Mouse (Mus musculus) CH12.LX (cell line): Measurements from ENCODE around the gene Cdipt. TPM values are rescaled to one million over a fixed set of nuclear protein-coding genes. Genes with fewer than 3 reads are reported as not detected.

Experiments
- DNase-seq: peaks from one replicate; pipeline ENCODE4 v3.0.0-alpha.2; 2013; ENCODE audit errors: extremely low read depth
- H3K27ac ChIP-seq: 2 replicates; pipeline ENCODE4 v1.5.1; 2012; ENCODE audit warnings: low read depth, mild to moderate bottlenecking, control low read depth, moderate library complexity; ENCODE audit not compliant: insufficient read depth
- H3K27me3 ChIP-seq: replicated peaks from 2 replicates; pipeline ENCODE3; 2012; ENCODE audit warnings: inconsistent platforms
- H3K36me3 ChIP-seq, 2 experiments: replicated peaks in 1 of 2; 2 replicates each; pipeline versions ENCODE3 to v1.6.1; 2012; ENCODE audit warnings: inconsistent platforms in 1 of 2, low read length in 1 of 2, mild to moderate bottlenecking in 1 of 2, mixed read lengths in 1 of 2, moderate library complexity in 1 of 2; ENCODE audit not compliant: control insufficient read depth in 1 of 2, insufficient read depth in 1 of 2
- H3K4me1 ChIP-seq, 2 experiments: 2 replicates each; pipeline ENCODE4 v1.6.1; 2012; ENCODE audit warnings: inconsistent platforms in 1 of 2, moderate library complexity in 1 of 2; ENCODE audit not compliant: insufficient read depth in 2 of 2, control insufficient read depth in 1 of 2
- H3K4me2 ChIP-seq: 2 replicates; pipeline ENCODE4 v1.6.1; 2012; ENCODE audit warnings: low read depth, mild to moderate bottlenecking, control low read depth; ENCODE audit not compliant: poor library complexity, insufficient read depth, severe bottlenecking
- H3K4me3 ChIP-seq, 3 experiments: fragments of 150-350 bp in 1 of 3; sonication (generic) in 1 of 3; replicated peaks in 1 of 3; 2 replicates each; pipeline versions ENCODE3 to v1.5.1; 2011 to 2012; ENCODE audit warnings: low read depth in 2 of 3, low read length in 2 of 3, mild to moderate bottlenecking in 2 of 3, moderate library complexity in 2 of 3, control low read depth in 1 of 3, improper control_type of control experiment in 1 of 3, inconsistent platforms in 1 of 3, mixed read lengths in 1 of 3; ENCODE audit not compliant: poor library complexity in 1 of 3
- H3K79me2 ChIP-seq: replicated peaks from 2 replicates; pipeline ENCODE4 v1.6.1; 2012; ENCODE audit warnings: mild to moderate bottlenecking, moderate library complexity; ENCODE audit not compliant: control insufficient read depth, poor library complexity, insufficient read depth, severe bottlenecking; ENCODE audit errors: extremely low read depth
- H3K9ac ChIP-seq: 2 replicates; pipeline ENCODE4 v1.6.1; 2012; ENCODE audit warnings: low read depth, mild to moderate bottlenecking, control low read depth, moderate library complexity; ENCODE audit not compliant: insufficient read depth
- H3K9me3 ChIP-seq: replicated peaks from 2 replicates; pipeline ENCODE3; 2012; ENCODE audit warnings: low read length, inconsistent platforms, mixed read lengths
- BHLHE40 ChIP-seq: IDR thresholded peaks from 2 replicates; pipeline ENCODE4 v1.6.1; 2011; ENCODE audit warnings: mild to moderate bottlenecking, low read depth, low read length, improper control_type of control experiment
- CHD1 ChIP-seq: IDR thresholded peaks from 2 replicates; pipeline ENCODE4 v1.6.1; 2012; ENCODE audit warnings: low read depth, low read length, improper control_type of control experiment, inconsistent platforms
- CHD2 ChIP-seq: IDR thresholded peaks from 2 replicates; pipeline ENCODE4 v1.6.1; 2011; ENCODE audit warnings: low read length, improper control_type of control experiment
- CTCF ChIP-seq, 2 experiments: IDR thresholded peaks in 1 of 2; conservative IDR thresholded peaks in 1 of 2; 2 replicates each; pipeline ENCODE4 v1.5.1; 2011 to 2012; ENCODE audit warnings: low read depth in 2 of 2, low read length in 2 of 2, improper control_type of control experiment in 1 of 2, inconsistent platforms in 1 of 2, mild to moderate bottlenecking in 1 of 2, moderate library complexity in 1 of 2
- ELF1 ChIP-seq: IDR thresholded peaks from 2 replicates; pipeline ENCODE4 v1.6.1; 2014; ENCODE audit warnings: low read depth, mild to moderate bottlenecking, inconsistent platforms, low read length, improper control_type of control experiment
- EP300 ChIP-seq: IDR thresholded peaks from 2 replicates; pipeline ENCODE4 v1.6.1; 2011; ENCODE audit warnings: low read length, improper control_type of control experiment
- ETS1 ChIP-seq: conservative IDR thresholded peaks from 2 replicates; pipeline ENCODE4 v1.6.1; 2012; ENCODE audit warnings: low read depth, mild to moderate bottlenecking, inconsistent platforms, low read length, improper control_type of control experiment, moderate library complexity
- GABPA ChIP-seq: IDR thresholded peaks from 2 replicates; pipeline ENCODE4 v1.6.1; 2012; ENCODE audit warnings: low read depth, low read length, improper control_type of control experiment, inconsistent platforms; ENCODE audit not compliant: insufficient replicate concordance
- HCFC1 ChIP-seq: IDR thresholded peaks from 2 replicates; pipeline ENCODE4 v1.6.1; 2012; ENCODE audit warnings: low read depth, mild to moderate bottlenecking, inconsistent platforms, low read length, improper control_type of control experiment
- IRF4 ChIP-seq: IDR thresholded peaks from 2 replicates; pipeline ENCODE4 v1.6.1; 2014; ENCODE audit warnings: low read depth, mild to moderate bottlenecking, inconsistent platforms, low read length, improper control_type of control experiment
- JUN ChIP-seq: IDR thresholded peaks from 2 replicates; pipeline ENCODE4 v1.6.1; 2011; ENCODE audit warnings: low read depth, mild to moderate bottlenecking, low read length, improper control_type of control experiment, moderate library complexity; ENCODE audit not compliant: insufficient read depth
- JUND ChIP-seq: conservative IDR thresholded peaks from 2 replicates; pipeline ENCODE4 v1.6.1; 2011; ENCODE audit warnings: low read depth, low read length, improper control_type of control experiment
- MAFK ChIP-seq: IDR thresholded peaks from 2 replicates; pipeline ENCODE4 v1.6.1; 2011; ENCODE audit warnings: low read length, improper control_type of control experiment; ENCODE audit not compliant: insufficient replicate concordance
- MAZ ChIP-seq: IDR thresholded peaks from 2 replicates; pipeline ENCODE4 v1.6.1; 2012; ENCODE audit warnings: low read depth, mild to moderate bottlenecking, inconsistent platforms, low read length, improper control_type of control experiment, moderate library complexity
- MXI1 ChIP-seq: IDR thresholded peaks from 2 replicates; pipeline ENCODE4 v1.6.1; 2011; ENCODE audit warnings: mild to moderate bottlenecking, low read depth, low read length, improper control_type of control experiment
- PAX5 ChIP-seq: IDR thresholded peaks from 2 replicates; pipeline ENCODE4 v1.6.1; 2012; ENCODE audit warnings: low read length, inconsistent platforms, mixed read lengths
- POLR2AphosphoS2 ChIP-seq: IDR thresholded peaks from 2 replicates; pipeline ENCODE4 v1.6.1; 2011; ENCODE audit warnings: low read depth, low read length, improper control_type of control experiment
- RAD21 ChIP-seq: IDR thresholded peaks from 2 replicates; pipeline ENCODE4 v1.6.1; 2011; ENCODE audit warnings: low read depth, mild to moderate bottlenecking, low read length, improper control_type of control experiment, moderate library complexity
- SMC3 ChIP-seq: IDR thresholded peaks from 2 replicates; pipeline ENCODE4 v1.6.1; 2011; ENCODE audit warnings: low read depth, low read length, improper control_type of control experiment
- TCF12 ChIP-seq: IDR thresholded peaks from 2 replicates; pipeline ENCODE4 v1.6.1; 2014; ENCODE audit warnings: low read depth, mild to moderate bottlenecking, inconsistent platforms, low read length, improper control_type of control experiment
- UBTF ChIP-seq: IDR thresholded peaks from 2 replicates; pipeline ENCODE4 v1.6.1; 2012; ENCODE audit warnings: low read depth, mild to moderate bottlenecking, inconsistent platforms, low read length, improper control_type of control experiment, moderate library complexity
- USF1 ChIP-seq: IDR thresholded peaks from 2 replicates; pipeline ENCODE4 v1.6.1; 2014; ENCODE audit warnings: low read depth, mild to moderate bottlenecking, inconsistent platforms, low read length, improper control_type of control experiment
- USF2 ChIP-seq: conservative IDR thresholded peaks from 2 replicates; pipeline ENCODE4 v1.6.1; 2011; ENCODE audit warnings: low read depth, low read length, improper control_type of control experiment
- ZC3H11A ChIP-seq: IDR thresholded peaks from 2 replicates; pipeline ENCODE4 v1.6.1; 2012; ENCODE audit warnings: low read depth, mild to moderate bottlenecking, inconsistent platforms, low read length, improper control_type of control experiment
- ZMIZ1 ChIP-seq: IDR thresholded peaks from 2 replicates; pipeline ENCODE4 v1.6.1; 2012; ENCODE audit warnings: low read depth, mild to moderate bottlenecking, inconsistent platforms, low read length, improper control_type of control experiment
- ZNF384 ChIP-seq: IDR thresholded peaks from 2 replicates; pipeline ENCODE4 v1.6.1; 2012; ENCODE audit warnings: low read depth, low read length, improper control_type of control experiment, inconsistent platforms
- dilution Hi-C: fragments of 300-500 bp; cut with MboI; formaldehyde crosslinking; loops from 2 replicates; pipeline ENCODE4 v1.14.3; 2020; ENCODE audit warnings: low sequenced_read_pairs; ENCODE audit not compliant: extremely low pct_unique_long_range_greater_than_20kb, extremely low pct_ligation_motif_present
- in situ Hi-C: fragments of 300-500 bp; cut with MboI; formaldehyde crosslinking; loops from 3 replicates; pipeline ENCODE4 v1.14.3; 2019; ENCODE audit warnings: low sequenced_read_pairs, low pct_ligation_motif_present, low pct_unique_long_range_greater_than_20kb, mixed read lengths
- polyA plus RNA-seq: library from polyadenylated mRNA; unstranded; fragments of >175 nt; gene quantifications from 2 replicates; pipeline ENCODE4 v1.2.1, GENCODE M21; 2012; ENCODE audit warnings: low read depth; ENCODE audit not compliant: insufficient read length
- total RNA-seq, 2 experiments: library from RNA; depleted of rRNA; stranded (reverse); fragments of 300-350 nt in 1 of 2; fragments of >200 nt in 1 of 2; gene quantifications; 2 replicates each; pipeline ENCODE4 v1.2.3; 2012 to 2014

Gene Cdipt
- total and polyA plus RNA-seq, 3 experiments: 72.8 to 138 (median 108) TPM

DNA sequence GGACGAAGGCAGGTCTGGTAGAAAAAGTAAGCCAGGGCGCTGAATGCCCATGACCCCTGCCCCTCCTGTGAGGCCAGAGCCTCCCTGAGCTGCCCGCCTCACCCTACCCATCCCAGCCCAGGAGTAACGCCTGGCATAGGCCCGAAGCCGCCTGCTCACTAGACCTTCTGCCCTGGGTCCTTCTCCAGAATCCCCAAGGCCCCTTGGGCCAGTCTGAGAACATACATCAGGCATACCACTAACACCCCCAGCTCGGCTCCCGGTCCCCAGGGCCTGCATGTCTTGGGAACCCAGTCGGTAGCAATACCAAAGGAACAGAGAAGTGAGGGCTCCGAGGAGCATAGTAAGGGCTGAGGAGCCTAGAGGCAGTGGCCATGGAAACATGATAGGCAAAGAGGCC is 27.1 kb upstream of the Cdipt start:
- dilution Hi-C loops (no loop called here), in situ Hi-C loops (loop anchor here (5.0 kb wide), 1 partner anchor 34 kb away; no protein-coding TSS in a partner anchor)
- H3K79me2 ChIP-seq: no peaks in the 10 kb centered on the region
- H3K9me3 ChIP-seq: peaks cover 6% of the 10 kb centered on the region
- no peak overlapping the region for H3K27ac ChIP-seq
- no peak overlapping the region for H3K9ac ChIP-seq
- H3K4me3 ChIP-seq: no peak overlapping the region
- TF ChIP-seq BHLHE40 (no peak), SMC3 (no peak), EP300 (no peak), JUN (no peak), RAD21 (no peak), HCFC1 (no peak), USF1 (no peak), GABPA (no peak), MAZ (no peak), CHD2 (no peak), JUND (no peak), CHD1 (no peak), ETS1 (no peak), POLR2AphosphoS2 (no peak)
- H3K4me2 ChIP-seq: no peak overlapping the region
- no peak for DNase-seq
- H3K4me1 ChIP-seq: peaks cover 15 to 62% of the 10 kb centered on the region in 2 experiments
- no peaks in the 10 kb centered on the region for H3K27me3 ChIP-seq
- peaks cover 27 to 82% of the 10 kb centered on the region in 2 experiments for H3K36me3 ChIP-seq

DNA sequence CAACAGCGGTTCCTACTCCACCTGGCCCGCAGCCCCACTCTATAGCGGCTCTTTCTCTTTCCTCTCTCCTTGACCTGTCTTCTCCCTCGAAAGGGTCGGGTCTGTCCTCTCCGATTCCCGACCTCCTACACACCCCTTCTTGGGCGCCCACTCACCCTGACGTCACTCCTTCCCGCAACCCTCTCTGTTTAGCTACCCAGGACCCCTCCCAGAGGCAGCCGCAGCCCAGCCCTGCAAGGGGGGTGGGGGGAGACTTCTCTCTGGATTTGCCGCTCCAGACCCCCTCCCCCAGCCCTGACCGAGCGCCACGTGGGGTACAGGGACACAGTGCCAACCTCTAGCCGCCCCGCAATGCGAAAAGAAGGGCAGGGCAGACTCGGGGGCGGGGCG is 26.3 kb upstream of the Cdipt start, which contains the start of gene Asphd1:
Gene Asphd1 (minus strand): TSS at position 180 of the 390 bp plus-strand sequence.
- Histone ChIP-seq H3K9ac (no peak within 1 kb of the TSS), H3K36me3 (peaks cover 32 to 86% of the 10 kb centered on the region in 2 experiments)
- dilution Hi-C loops: no loop called here

More for the DNA sequence above, 26.3 kb upstream of the Cdipt start, which contains the start of gene Asphd1:
- TF ChIP-seq UBTF (no peak), CHD2 (no peak), ETS1 (no peak), RAD21 (no peak), POLR2AphosphoS2 (no peak), SMC3 (no peak), ZC3H11A (no peak), BHLHE40 (no peak), JUND (no peak), MAFK (no peak), TCF12 (no peak), ZNF384 (no peak), IRF4 (no peak), MXI1 (no peak), CTCF (conservative IDR thresholded peaks at IDR 0.05 in 1 of 2, IDR thresholded peaks at IDR 0.05 in 1 of 2; ENCODE audit: low read depth in 2 of 2, low read length in 2 of 2) (no peak), EP300 (no peak), ZMIZ1 (no peak), USF2 (no peak), PAX5 (no peak), ELF1 (no peak)
- Histone ChIP-seq H3K4me2 (no peak within 1 kb of the TSS), H3K4me3 (no peak within 1 kb of the TSS), H3K27me3 (no peaks in the 10 kb centered on the region), H3K9me3 (peaks cover 6% of the 10 kb centered on the region), H3K4me1 (peaks cover 10 to 62% of the 10 kb centered on the region in 2 experiments), H3K27ac (no peak within 1 kb of the TSS), H3K79me2 (no peaks in the 10 kb centered on the region)
- in situ Hi-C loops: loop anchor here (5.0 kb wide), 1 partner anchor 33 kb away; no protein-coding TSS in a partner anchor
- DNase-seq: no peak
